Mouse (Mus musculus) thymus, postnatal 25 days (tissue): ENCODE measurements around the gene Csf3r.
A peak's percentile ranks its signal among the peaks of the same experiment; 100 is the strongest.
"Not testable (repeated sequence)": the region's sequence is repeated elsewhere in the genome, so short reads cannot be mapped to it uniquely, and the experiment has no call there.

Experiments
- DNase-seq: peaks from one replicate; pipeline ENCODE4 v3.0.0; 2022

Gene Csf3r

DNA sequence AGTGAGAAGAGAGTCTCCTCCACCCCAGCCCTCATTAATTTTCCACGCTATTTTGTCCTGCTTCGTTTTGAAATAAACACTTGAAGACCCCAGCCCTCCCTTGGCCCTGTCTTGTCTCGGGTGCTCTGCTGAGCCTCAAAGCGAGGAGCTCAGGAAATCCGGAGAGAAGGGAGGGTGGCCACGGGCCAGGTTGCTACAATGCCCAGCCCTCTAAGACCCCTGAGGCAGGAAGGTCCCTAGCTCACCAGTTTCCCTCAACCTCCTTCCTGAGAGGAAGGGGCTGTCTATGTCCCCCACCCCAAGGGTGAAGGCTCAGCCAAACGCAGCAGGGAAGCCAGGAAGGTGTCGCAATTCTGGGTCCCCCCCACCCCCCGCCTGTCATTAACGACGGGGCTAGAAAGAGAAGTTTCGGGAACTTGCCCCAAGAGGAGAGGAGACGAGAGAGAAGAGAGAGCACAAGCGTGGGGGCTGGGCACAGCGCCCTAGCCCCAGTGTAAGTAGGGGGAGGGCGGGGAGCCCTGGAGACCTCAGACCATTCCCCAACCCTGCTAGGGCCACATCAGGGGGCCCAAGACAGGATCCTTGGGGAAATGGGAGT is at the start of gene Csf3r:
Gene Csf3r, plus strand, starts transcription at position 248 of the 598 bp plus-strand sequence.
- no peak for DNase-seq

GRCm38 (mm10) chr4:125977768-125978167 is 46.6 kb upstream of the Csf3r start:
- no peak for DNase-seq

DNA sequence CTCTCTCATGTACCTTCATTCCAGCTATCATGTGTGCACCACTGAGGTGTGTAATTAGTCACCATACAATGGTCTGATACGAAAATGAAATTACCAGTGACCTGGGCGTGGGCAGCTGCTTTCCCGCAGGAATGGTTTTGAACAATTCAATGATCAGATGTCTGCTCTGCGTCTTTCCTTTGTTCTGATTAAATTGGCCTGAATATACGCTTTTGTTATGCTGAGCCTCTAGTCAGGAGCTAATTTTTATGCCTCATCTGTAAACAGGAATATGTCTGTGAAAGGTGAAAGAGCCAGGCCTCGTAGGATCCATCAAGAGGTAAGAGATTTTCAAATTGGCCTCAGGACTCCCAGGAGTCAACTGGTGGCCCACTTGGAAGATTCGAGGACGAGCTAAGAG is 41.1 kb upstream of the Csf3r start:
- DNase-seq: no peak

DNA sequence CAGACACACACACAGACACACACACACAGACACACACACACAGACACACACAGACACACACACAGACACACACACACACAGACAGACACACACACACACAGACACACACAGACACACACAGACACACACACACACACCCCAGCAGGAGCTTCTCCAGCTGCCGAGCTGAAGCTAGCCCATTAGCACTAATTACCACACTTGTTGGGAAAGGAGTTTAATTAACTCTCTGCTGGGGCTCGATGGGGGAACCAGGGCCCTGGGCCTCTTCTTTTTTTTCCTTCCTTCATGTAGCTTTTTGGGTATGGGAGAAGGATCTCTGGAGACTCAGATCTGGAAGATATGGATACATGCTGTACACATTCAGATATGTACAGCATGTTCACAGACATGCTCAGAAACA is 38.6 kb upstream of the Csf3r start:
- DNase-seq: not testable (repeated sequence)

DNA sequence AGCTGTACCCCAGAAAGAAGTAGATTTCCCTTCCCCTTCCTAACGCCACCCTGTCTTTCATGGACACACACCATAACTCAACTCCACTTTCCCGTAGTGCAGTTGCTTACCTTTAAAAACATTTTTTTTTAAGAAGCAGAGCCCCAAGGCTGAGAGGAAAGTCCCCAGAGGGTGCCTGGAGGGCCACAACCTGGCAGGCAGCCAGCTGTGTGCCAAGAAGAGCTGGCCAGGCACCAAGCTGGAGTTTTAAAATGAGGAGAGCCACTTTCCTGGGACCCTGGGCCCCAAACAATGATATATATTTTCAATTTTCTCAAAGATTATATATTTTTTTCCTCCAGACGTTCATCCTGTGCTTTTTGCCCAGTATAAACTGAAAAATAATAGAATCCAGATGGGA is 37.3 kb upstream of the Csf3r start:
- DNase-seq: no peak

DNA sequence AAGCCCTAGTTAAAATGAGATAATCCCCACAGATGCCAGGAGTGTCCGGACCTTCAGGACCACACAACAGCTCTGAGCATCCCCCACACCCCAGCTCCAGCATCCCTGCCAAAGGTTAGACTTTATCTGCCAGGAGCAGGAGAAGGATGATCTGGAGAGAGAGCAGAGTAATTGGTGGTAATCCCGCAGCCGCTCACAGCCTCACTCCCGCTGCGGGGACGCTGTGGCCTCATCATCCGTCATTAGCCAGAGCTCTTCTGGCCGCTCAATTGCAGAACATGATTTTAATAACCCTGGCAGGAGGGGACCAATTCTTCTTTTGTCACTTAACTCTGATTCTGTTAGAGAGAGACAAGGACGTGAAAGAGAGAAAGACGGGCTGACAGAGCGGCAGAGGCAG is 35.3 kb upstream of the Csf3r start:
- no peak for DNase-seq

DNA sequence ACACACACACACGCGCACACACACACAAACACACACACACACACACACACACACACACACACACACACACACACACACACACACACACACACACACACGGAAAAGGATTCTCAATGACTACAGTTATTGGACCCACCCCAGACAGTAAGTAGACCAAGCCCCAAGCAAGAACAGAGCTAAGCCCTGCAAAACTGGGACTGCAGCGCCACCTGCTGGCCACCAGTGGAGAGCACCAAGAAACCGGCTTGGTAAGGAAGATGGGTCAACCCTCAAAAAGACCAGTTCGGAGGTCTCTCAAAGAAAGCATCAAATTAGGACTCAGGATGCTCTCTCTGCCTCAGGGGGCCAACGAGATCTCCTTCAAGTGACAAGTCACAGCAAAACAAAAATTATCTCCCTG is 34.2 kb upstream of the Csf3r start:
- peak; percentile 42 for DNase-seq

GRCm38 (mm10) chr4:125992206-125992605 is 32.1 kb upstream of the Csf3r start:
- DNase-seq: no peak

DNA sequence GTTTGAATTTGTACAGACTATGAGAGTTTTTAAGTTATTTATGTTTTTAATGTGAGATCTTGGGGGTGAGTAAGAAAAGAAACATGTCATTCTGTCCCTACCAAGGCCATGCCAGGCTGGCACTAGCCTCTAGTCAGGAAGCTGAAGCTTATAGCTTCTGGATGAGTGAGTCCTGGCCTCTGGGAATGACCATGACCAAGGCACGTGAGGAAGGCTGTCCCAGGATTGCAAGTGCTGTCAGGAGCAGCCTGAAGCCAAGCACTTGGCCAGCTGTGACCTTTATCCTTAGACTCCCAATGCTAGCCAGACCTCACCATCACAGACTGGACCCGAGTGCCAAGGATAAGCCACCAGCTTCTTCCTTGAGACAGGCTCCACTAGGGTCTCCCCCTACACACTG is 31.4 kb upstream of the Csf3r start:
- DNase-seq: no peak

GRCm38 (mm10) chr4:125996576-125996975 is 27.8 kb upstream of the Csf3r start:
- DNase-seq: no peak

DNA sequence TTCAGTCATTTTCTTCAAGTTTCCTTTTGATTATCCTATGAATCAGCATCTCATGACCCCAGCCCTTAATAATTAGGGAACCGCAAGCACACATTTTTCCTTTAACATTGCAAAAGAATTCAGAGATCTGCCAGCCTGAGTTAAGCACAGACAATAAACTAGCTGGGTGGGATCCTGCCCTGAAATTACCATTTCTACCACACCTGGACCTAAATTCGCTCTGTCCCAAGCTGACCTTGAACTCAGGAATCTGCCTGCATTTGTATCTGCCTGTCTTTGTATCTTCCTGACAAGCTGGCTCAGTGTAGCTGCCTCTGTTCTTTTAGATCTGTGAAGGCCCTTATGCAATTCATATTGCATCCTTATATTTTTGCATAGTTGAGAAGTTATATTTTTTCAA is 26.5 kb upstream of the Csf3r start:
- DNase-seq: no peak

GRCm38 (mm10) chr4:126001311-126002199 is 22.8 kb upstream of the Csf3r start:
- no peak for DNase-seq

- no peak for DNase-seq
Measured at GRCm38 (mm10) chr4:126017676-126018332, 6.5 kb upstream of the Csf3r start.

DNA sequence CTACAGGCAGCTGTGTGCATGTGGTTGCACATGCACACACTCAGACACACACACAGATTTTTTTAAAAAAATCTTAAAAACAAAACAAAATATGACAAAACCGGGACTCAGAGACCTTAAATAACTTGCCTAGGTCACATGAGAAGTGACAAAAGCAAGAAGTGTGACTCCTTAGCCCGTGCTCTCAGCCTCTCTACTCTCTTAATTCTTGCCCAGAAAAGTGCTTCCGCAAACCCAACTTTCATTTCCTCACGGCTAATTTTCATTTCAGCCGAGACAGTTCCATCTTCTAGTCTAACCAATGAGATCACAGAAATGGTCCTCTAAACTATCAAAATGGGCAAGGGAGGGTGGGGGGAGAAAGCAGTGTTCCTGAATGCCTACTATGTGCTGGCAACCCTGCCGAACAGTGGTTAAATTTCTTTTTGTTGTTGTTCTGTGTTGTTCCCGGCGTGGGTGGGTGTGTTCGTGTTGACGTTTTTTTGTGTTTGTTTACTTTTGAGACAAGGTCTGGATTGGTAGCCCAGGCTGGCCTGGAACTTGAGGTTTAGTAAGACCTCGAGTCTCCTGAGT is 5.3 kb upstream of the Csf3r start:
- no peak for DNase-seq

DNA sequence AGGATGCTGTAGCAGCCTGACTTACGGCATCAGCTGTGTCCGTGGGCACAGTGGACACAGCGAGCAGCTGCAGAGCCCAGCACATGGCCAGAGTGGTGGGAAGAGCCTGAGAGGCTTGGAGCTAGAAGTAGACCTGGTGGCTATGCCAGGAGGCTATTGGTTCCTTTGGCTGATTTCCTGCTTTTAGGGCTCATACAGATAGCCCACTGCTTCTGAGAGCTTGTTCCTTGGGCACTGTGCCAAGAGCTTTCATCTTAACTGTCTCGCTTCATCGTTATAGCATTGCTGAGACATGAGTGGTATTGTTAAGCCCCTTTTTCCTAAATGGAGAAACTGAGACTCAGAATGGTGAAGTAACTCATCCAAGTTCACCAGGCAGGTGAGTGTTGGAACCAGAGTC is 1.5 kb downstream of the Csf3r start:
- no peak for DNase-seq

DNA sequence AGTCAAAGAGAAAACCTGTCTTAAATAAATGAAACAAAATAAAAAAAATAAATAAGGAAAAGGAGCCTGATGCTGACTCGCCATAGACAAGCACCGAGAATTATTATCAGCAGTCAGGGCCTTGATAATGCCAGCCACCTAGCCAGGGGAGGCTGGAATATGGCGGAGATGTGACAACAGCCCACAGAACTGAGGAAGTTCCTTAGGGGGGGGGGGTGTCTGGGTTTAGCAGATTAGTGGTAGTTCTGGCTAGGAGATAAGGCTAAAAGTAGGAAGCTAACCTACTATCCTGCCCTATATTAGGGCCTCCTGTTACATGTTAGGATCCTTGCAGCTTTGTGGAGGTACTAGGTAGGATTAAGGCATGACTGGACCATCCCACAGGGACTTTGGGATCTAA is 3.6 kb downstream of the Csf3r start:
- DNase-seq: no peak

GRCm38 (mm10) chr4:126029042-126029441 is 4.7 kb downstream of the Csf3r start:
- no peak for DNase-seq

DNA sequence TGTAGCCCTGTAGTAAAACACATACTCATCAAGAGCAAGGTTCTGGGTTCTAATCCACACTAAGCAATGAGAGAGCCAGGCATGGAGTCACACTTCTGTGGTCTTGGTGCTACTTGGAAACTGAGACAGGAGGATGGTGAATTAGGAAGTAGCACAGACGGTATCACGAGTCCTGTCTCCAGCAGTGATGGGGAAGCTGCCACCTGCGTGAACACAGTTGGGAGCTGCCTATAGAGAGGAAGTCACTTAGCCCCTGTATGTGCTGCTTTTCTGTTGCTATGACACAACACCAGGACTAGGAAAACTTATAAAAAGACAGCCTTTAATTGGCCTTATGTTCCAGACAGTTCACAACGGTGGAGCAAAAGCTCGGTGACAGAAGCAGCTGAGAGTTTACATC is 6.4 kb downstream of the Csf3r start:
- DNase-seq: no peak

DNA sequence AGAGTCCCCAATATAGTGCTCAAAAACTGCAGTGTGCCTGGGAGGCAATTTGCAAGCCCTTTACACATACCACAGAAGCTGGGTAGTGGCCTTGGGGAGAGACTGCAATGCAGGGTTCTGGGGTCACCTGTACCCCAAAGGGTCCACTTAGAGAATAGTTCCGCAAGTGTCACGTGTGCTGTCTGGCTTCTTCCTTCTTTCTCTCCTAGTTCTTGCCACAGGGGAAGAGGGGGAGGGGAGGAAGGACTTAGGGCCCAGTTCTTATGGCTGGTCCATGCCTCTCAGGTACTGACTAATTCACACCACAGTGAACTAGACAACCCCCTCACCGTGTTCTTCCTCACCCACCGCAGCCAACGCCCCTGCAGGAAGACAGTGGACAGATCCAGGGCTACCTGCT is 11.1 kb downstream of the Csf3r start:
- DNase-seq: no peak

DNA sequence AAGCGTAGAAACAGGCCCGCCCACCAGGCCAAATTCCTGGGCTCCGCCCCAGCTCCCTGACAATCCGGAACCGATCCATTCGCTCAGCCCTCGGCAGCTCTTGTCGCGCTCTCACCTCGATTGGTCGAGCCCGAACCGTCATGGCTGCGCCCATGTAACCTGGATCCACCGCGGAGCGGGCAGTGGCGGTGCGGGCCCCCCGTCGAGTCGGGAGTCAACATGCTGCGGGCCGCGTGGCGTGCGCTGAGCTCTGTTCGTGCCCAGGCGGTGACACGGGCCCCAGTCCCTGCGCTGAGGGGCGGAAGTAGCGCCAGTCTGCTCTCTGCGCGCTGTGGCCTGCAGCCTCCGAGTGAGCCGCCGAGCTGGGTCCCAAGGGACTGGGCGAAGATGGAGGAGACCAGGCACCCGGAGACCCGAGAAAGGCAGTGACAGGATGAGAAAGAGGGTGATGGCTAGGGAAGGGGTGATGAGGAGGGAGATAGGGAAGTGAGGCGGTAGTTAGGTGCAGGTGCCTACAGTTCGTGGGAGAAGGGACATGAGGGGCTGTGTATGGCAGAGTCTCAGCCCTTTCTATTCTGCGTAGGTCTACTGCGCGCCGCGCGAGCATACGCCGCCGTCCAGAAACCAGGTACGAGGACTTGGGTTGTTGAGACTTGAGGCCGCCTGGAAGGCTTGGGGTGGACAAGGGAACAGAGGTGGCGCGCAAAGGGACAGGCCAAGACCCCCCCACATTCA is 22.7 kb downstream of the Csf3r start, which contains the start of gene Mrps15:
Gene Mrps15, plus strand, starts transcription at position 75 of the 735 bp plus-strand sequence.
- DNase-seq: peak; percentile 67

- DNase-seq: no peak
Measured at GRCm38 (mm10) chr4:126051617-126052016, 27.3 kb downstream of the Csf3r start.

GRCm38 (mm10) chr4:126057207-126058133 is 33.1 kb downstream of the Csf3r start:
- DNase-seq: no peak
